ENCODE assay signal across 16 mouse cellular contexts in the genomic region with DNA sequence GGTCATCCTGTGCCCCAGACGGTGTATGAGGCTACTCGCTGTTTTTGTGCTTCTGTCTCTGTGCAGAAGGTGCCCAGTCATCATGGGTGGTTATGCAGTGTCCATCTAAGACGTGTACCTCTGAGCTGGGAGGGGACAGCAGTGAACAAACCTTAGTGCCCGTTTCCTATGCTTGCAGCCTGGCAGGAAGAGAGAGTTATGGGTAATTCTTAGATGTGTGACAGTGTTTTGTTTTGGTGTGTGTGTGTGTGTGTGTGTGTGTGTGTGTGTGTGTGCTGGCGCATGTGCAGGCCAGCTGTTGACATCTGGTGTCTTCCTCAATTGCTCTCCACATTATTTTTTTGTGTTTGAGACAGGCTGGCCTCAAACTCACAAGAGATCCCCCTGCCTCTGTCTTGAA. TPM values are rescaled to one million over a fixed set of nuclear protein-coding genes. Genes with fewer than 3 reads are reported as not detected.
DNase-seq lines count a peak whose midpoint lies in the region; ATAC-seq lines count a peak whose summit lies in the region.
"Had no signal": no experiment of that assay in that cellular context is flagged by ENCODE, and none has a peak within 500 bp of the region (broad histone marks: within the 10 kb centered on the region; RNA-seq: fewer than 3 reads in every experiment).

No protein-coding gene starts in this region.

- ATAC-seq in forebrain, embryonic 13.5 days = no peak
- ATAC-seq in forebrain, embryonic 15.5 days (replicated peaks) = no peak
- peak; percentile 56 for ATAC-seq in activated CD4-positive, CD25-positive, alpha-beta regulatory T cell, adult 4 months
- ATAC-seq in neutrophil, adult 5-6 weeks (ENCODE audit: extremely low read depth, insufficient number of reproducible peaks, low FRiP score, poor library complexity, severe bottlenecking) = peak; percentile 11; the same call in 1 of the 2 replicates
- ATAC-seq in monocyte, adult 5-6 weeks (replicated peaks; ENCODE audit: insufficient number of reproducible peaks, low FRiP score, low TSS enrichment, poor library complexity, severe bottlenecking) = no peak

- H3K27me3 ChIP-seq in forebrain, embryonic 13.5 days = no peaks in the 10 kb centered on the region
- no peaks in the 10 kb centered on the region for H3K27me3 ChIP-seq in forebrain, embryonic 15.5 days
- H3K27me3 ChIP-seq: heart, embryonic 13.5 days; intestine, embryonic 15.5 days had no signal

- H3K4me2 ChIP-seq in forebrain, embryonic 13.5 days = no peak overlapping the region
- no peak overlapping the region for H3K4me2 ChIP-seq in forebrain, embryonic 15.5 days (replicated peaks)
- H3K4me2 ChIP-seq: heart, embryonic 13.5 days; intestine, embryonic 15.5 days had no signal

- peaks cover 13% of the 10 kb centered on the region; the same call in 1 of the 2 replicates for H3K4me1 ChIP-seq in forebrain, embryonic 13.5 days
- H3K4me1 ChIP-seq in forebrain, embryonic 15.5 days = 0 out of 2 replicates have a peak, but pooled peaks cover 3% of the 10 kb centered on the region
- H3K4me1 ChIP-seq: intestine, embryonic 15.5 days had no signal

- no peaks in the 10 kb centered on the region for H3K9me3 ChIP-seq in forebrain, embryonic 13.5 days (replicated peaks)
- no peaks in the 10 kb centered on the region for H3K9me3 ChIP-seq in forebrain, embryonic 15.5 days
- H3K9me3 ChIP-seq: heart, embryonic 13.5 days; intestine, embryonic 15.5 days had no signal

- WGBS in forebrain, embryonic 13.5 days = 60% methylated on average over 5 of the region's 5 CpGs
- 61% methylated on average over 5 of the region's 5 CpGs for WGBS in forebrain, embryonic 15.5 days

- no peak overlapping the region for H3K4me3 ChIP-seq in forebrain, embryonic 13.5 days
- no peak overlapping the region for H3K4me3 ChIP-seq in forebrain, embryonic 15.5 days
- H3K4me3 ChIP-seq: erythroblast, embryonic 14.5 days; heart, embryonic 13.5 days; intestine, embryonic 15.5 days had no signal

- no peak overlapping the region for H3K9ac ChIP-seq in forebrain, embryonic 13.5 days
- no peak overlapping the region for H3K9ac ChIP-seq in forebrain, embryonic 15.5 days (replicated peaks)
- H3K9ac ChIP-seq: heart, embryonic 13.5 days; intestine, embryonic 15.5 days had no signal

- no peaks in the 10 kb centered on the region for H3K36me3 ChIP-seq in forebrain, embryonic 13.5 days (ENCODE audit: poor library complexity, severe bottlenecking)
- no peaks in the 10 kb centered on the region for H3K36me3 ChIP-seq in forebrain, embryonic 15.5 days
- H3K36me3 ChIP-seq: heart, embryonic 13.5 days; intestine, embryonic 15.5 days had no signal

- peak; percentile 46 for DNase-seq in 416B (ENCODE audit: low read depth)
- no peak for DNase-seq in kidney, postnatal 36 days
- DNase-seq: adrenal gland, postnatal 25 days; B cell, adult 2 months; cerebellum, adult 9-10 months had no signal

- H3K27ac ChIP-seq in forebrain, embryonic 13.5 days = 0 out of 2 replicates have a peak overlapping the region, but pooled peaks have one; percentile 20
- H3K27ac ChIP-seq in forebrain, embryonic 15.5 days (replicated peaks) = no peak overlapping the region
- H3K27ac ChIP-seq: heart, embryonic 13.5 days; intestine, embryonic 15.5 days; kidney, postnatal 0 days had no signal

RNA-seq across cellular contexts. Expression of gene Fbxl14, which starts 20.6 kb away (rescaled TPM):
- polyA plus RNA-seq in forebrain, embryonic 13.5 days (2015; fragmentation: Nextera tagmentation; extraction: Ambion mirVana) = 4.1 and 4.2 TPM in 2 replicates
- polyA plus RNA-seq in forebrain, embryonic 15.5 days (2015; fragmentation: Nextera tagmentation; extraction: Ambion mirVana) = 3.7 and 4.0 TPM in 2 replicates
- 10 to 100 TPM; 13.2 to 15.8 TPM for polyA plus RNA-seq in activated CD4-positive, CD25-positive, alpha-beta regulatory T cell, adult 4 months (2017; shearing (Covaris generic))
- total RNA-seq in neutrophil, adult 5-6 weeks (2017) = 58.9 and 63.7 TPM in 2 replicates
- total RNA-seq in monocyte, adult 5-6 weeks (2017) = 36.9 to 41.1 TPM (median 37.0 TPM) in 3 replicates

RNA-seq across cellular contexts. Expression of gene Wnt5b, which starts 44.1 kb away (rescaled TPM):
- 4.5 and 5.2 TPM in 2 replicates for polyA plus RNA-seq in forebrain, embryonic 13.5 days (2015; fragmentation: Nextera tagmentation; extraction: Ambion mirVana)
- 2.8 and 3.1 TPM in 2 replicates for polyA plus RNA-seq in forebrain, embryonic 15.5 days (2015; fragmentation: Nextera tagmentation; extraction: Ambion mirVana)
- polyA plus RNA-seq in activated CD4-positive, CD25-positive, alpha-beta regulatory T cell, adult 4 months (2017; shearing (Covaris generic)) = not detected
- 0.23 TPM in 1 of 2 replicates, not detected in the other for total RNA-seq in neutrophil, adult 5-6 weeks (2017)
- total RNA-seq in monocyte, adult 5-6 weeks (2017) = 0.48 TPM in 1 of 3 replicates, not detected in the others
- total RNA-seq: hematopoietic stem cell, adult 5-6 weeks; megakaryocyte progenitor cell, adult 5-6 weeks had no signal
- polyA plus RNA-seq: erythroblast, embryonic 14.5 days had no signal

Comparison
In these comparisons a context has a peak if more than half of its experiments do, and no peak if none do; other contexts are left out.
1. ATAC-seq: peak in activated CD4-positive, CD25-positive, alpha-beta regulatory T cell, adult 4 months (single experiment) and neutrophil, adult 5-6 weeks (single experiment); none in forebrain, embryonic 13.5 days (single experiment), forebrain, embryonic 15.5 days (single experiment) and monocyte, adult 5-6 weeks (single experiment).